Mouse (Mus musculus): Measurements from ENCODE around the gene Fn1. TPM values are rescaled to one million over a fixed set of nuclear protein-coding genes. Genes with fewer than 3 reads are reported as not detected.
A peak's percentile ranks its signal among the peaks of the same experiment; 100 is the strongest.

Fn1 gene
- 38.2 and 44.6 TPM in 2 replicates for polyA plus RNA-seq (2012; rRNA removed)

DNA sequence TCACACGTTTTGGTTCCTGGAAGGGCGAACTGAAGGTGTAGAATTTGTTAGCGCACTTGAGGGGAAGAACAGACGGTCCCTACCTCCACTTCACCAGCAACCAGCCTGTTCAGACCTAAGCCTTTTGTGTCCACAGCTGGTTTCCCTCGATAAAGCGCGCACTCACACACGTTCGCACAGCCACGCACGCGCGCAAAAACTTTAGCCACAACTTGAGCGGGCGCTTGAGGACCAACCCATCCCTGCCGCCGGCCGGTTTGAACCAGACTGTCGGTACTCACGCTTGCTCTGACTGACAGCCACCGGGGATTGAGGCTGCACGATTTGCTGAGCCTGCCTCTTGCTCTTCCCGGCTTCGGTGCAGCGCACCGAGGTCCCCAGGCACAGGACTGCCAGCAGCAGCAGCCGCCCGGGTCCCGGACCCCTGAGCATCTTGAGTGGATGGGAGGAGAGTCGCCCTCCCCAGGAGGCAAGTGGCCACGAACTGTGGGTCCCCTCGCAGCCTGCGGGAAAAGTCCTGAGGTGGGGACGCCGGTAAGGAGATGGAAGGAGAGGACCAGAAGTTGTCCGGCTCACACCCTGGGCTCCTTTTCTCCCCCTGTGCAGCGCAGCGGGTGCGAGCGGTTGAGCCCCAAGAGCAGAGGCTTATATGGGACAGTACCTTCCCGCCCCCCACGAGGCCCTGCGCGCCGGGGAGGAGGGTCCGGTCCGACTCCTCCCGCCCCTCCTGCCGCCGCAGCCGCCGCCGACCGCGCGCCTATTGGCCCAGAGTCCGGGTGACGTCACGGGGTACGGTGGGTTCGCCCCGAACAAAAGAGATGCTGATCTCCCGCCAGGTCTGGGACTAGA, at the start of gene Fn1:
Gene Fn1 (minus strand): TSS at position 650 of the 849 bp plus-strand sequence.
- no peak within 1 kb of the TSS for H3K27ac ChIP-seq (ENCODE audit: insufficient read depth, low read length)
- TF ChIP-seq CTCF (IDR thresholded peaks at IDR 0.05; ENCODE audit: extremely low read depth, insufficient read depth, low read length), result no peak
- 0 out of 2 replicates have a peak, but pooled peaks have one; percentile 17 for TF ChIP-seq POLR2A (IDR thresholded peaks at IDR 0.05; ENCODE audit: extremely low read depth, insufficient read depth, low read length)
- peak within 1 kb of the TSS; percentile 50 for H3K4me3 ChIP-seq (ENCODE audit: insufficient read depth, low read length)
- H3K4me1 ChIP-seq (ENCODE audit: control insufficient read depth, insufficient read depth, low read length), result no peaks in the 10 kb centered on the region

DNA sequence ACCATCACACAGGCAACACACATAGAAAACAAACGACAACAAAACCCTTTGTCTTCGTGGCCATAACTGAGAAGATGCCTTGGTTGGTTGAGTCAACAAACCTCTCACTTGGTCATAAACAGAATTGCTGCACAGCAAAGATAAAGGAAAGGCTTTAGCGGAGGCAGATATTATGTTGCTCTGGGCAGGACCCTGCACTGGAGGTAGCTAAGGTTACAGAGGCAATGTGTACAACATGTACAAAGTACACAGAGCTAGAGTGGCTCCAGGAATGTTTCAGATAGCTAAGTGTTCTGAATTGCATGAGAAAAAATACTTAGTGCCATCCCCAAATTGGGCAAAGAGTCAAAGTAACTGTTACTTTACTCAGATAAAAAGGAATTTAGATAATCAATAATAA, 43.1 kb upstream of the Fn1 start:
- H3K27ac ChIP-seq (ENCODE audit: insufficient read depth, low read length), result no peak overlapping the region
- no peaks in the 10 kb centered on the region for H3K4me1 ChIP-seq (ENCODE audit: control insufficient read depth, insufficient read depth, low read length)
- TF ChIP-seq POLR2A (IDR thresholded peaks at IDR 0.05; ENCODE audit: extremely low read depth, insufficient read depth, low read length), result no peak
- no peak overlapping the region for H3K4me3 ChIP-seq (ENCODE audit: insufficient read depth, low read length)

- TF ChIP-seq CTCF (IDR thresholded peaks at IDR 0.05; ENCODE audit: extremely low read depth, insufficient read depth, low read length) (no peak), POLR2A (IDR thresholded peaks at IDR 0.05; ENCODE audit: extremely low read depth, insufficient read depth, low read length) (no peak)
- H3K27ac ChIP-seq (ENCODE audit: insufficient read depth, low read length), result no peak overlapping the region
- H3K4me3 ChIP-seq (ENCODE audit: insufficient read depth, low read length), result no peak overlapping the region
- H3K4me1 ChIP-seq (ENCODE audit: control insufficient read depth, insufficient read depth, low read length), result no peaks in the 10 kb centered on the region
These were observed 38.7 kb upstream of the Fn1 start for GRCm38 (mm10) chr1:71691472-71692277.

DNA sequence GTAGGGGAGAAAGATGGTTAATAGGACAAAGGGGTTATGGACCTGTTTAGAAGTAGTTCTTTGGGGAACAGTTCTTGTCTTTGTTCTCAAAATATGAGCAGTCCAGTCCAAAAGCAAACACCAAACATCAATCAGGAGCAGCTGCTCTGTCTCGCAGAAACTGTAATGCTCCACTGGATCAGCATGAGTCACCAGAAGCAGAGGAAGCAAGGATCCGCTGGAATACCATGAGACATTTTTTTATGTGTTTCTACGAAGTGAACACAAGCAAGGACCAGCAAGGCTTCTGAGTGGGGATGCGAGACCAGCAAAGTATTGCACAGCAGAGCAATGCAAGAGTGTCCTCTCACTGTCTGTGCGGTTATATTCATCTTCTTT, 35.9 kb upstream of the Fn1 start:
- Histone ChIP-seq H3K4me1 (ENCODE audit: control insufficient read depth, insufficient read depth, low read length) (no peaks in the 10 kb centered on the region), H3K4me3 (ENCODE audit: insufficient read depth, low read length) (no peak overlapping the region), H3K27ac (ENCODE audit: insufficient read depth, low read length) (no peak overlapping the region)
- TF ChIP-seq POLR2A (IDR thresholded peaks at IDR 0.05; ENCODE audit: extremely low read depth, insufficient read depth, low read length), result no peak

DNA sequence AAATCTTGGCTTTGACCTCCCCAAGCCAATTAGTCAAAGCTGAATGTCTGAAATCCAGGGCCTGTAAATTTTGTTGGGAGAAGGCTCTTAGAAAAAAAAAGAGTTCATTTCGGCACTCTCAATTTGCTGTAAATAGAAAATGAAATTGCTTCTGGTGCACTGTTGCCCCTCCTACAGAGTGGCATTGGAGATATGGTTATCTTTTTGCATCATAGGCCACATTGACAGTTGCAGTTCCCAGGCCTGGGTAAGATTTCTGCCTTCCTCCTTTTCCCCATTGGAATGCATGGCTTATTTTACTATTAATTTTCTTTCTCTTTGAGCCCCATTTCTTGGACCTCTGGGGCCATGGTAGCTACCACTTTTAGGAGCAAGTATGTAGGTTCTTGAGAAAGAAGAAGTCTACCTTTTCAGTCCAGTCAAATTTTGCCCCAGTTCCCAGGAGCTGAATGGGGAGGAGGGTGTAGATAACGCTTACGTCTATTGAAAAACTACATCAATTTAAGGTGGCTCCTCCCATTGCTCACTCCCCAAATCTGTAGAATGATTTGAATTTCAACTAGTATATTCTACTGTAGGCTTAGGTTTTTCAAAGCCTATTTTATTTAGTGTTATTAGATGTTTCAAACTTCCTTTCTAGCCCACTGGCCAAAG, 35.4 kb upstream of the Fn1 start:
- H3K4me3 ChIP-seq (ENCODE audit: insufficient read depth, low read length), result no peak overlapping the region
- no peaks in the 10 kb centered on the region for H3K4me1 ChIP-seq (ENCODE audit: control insufficient read depth, insufficient read depth, low read length)
- H3K27ac ChIP-seq (ENCODE audit: insufficient read depth, low read length), result no peak overlapping the region
- TF ChIP-seq CTCF (IDR thresholded peaks at IDR 0.05; ENCODE audit: extremely low read depth, insufficient read depth, low read length), result no peak

- no peaks in the 10 kb centered on the region for H3K4me1 ChIP-seq (ENCODE audit: control insufficient read depth, insufficient read depth, low read length)
- no peak for TF ChIP-seq POLR2A (IDR thresholded peaks at IDR 0.05; ENCODE audit: extremely low read depth, insufficient read depth, low read length)
- no peak for TF ChIP-seq CTCF (IDR thresholded peaks at IDR 0.05; ENCODE audit: extremely low read depth, insufficient read depth, low read length)
- no peak overlapping the region for H3K27ac ChIP-seq (ENCODE audit: insufficient read depth, low read length)
- H3K4me3 ChIP-seq (ENCODE audit: insufficient read depth, low read length), result no peak overlapping the region
These were observed 33.8 kb upstream of the Fn1 start for GRCm38 (mm10) chr1:71686791-71687190.

GRCm38 (mm10) chr1:71683736-71684135, 30.7 kb upstream of the Fn1 start:
- TF ChIP-seq POLR2A (IDR thresholded peaks at IDR 0.05; ENCODE audit: extremely low read depth, insufficient read depth, low read length), result no peak
- no peak for TF ChIP-seq CTCF (IDR thresholded peaks at IDR 0.05; ENCODE audit: extremely low read depth, insufficient read depth, low read length)
- no peak overlapping the region for H3K27ac ChIP-seq (ENCODE audit: insufficient read depth, low read length)
- H3K4me1 ChIP-seq (ENCODE audit: control insufficient read depth, insufficient read depth, low read length), result no peaks in the 10 kb centered on the region
- no peak overlapping the region for H3K4me3 ChIP-seq (ENCODE audit: insufficient read depth, low read length)

- H3K4me3 ChIP-seq (ENCODE audit: insufficient read depth, low read length), result no peak overlapping the region
- no peak overlapping the region for H3K27ac ChIP-seq (ENCODE audit: insufficient read depth, low read length)
- H3K4me1 ChIP-seq (ENCODE audit: control insufficient read depth, insufficient read depth, low read length), result no peaks in the 10 kb centered on the region
- no peak for TF ChIP-seq CTCF (IDR thresholded peaks at IDR 0.05; ENCODE audit: extremely low read depth, insufficient read depth, low read length)
- no peak for TF ChIP-seq POLR2A (IDR thresholded peaks at IDR 0.05; ENCODE audit: extremely low read depth, insufficient read depth, low read length)
These were observed 29.3 kb upstream of the Fn1 start for GRCm38 (mm10) chr1:71682194-71682715.

DNA sequence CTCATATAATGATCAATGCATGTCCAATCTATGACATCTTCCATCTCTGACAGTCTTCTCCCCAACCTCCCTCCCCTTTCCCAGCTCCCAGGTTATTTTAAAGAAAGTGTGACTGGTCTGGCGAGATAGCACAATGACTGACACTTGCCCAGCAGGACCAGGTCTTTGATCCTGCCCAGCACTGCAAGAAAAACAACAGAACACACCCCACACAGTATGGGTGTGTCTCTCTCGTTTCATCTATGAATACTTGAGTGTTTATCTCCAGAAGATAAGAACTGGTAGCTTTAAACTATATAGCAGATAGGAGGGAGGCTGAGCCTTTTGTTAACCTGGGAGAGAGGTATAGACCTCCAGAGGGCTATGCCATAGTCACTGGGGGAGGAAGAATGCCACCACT, 28.3 kb upstream of the Fn1 start:
- Histone ChIP-seq H3K27ac (ENCODE audit: insufficient read depth, low read length) (no peak overlapping the region), H3K4me3 (ENCODE audit: insufficient read depth, low read length) (no peak overlapping the region), H3K4me1 (ENCODE audit: control insufficient read depth, insufficient read depth, low read length) (no peaks in the 10 kb centered on the region)
- no peak for TF ChIP-seq POLR2A (IDR thresholded peaks at IDR 0.05; ENCODE audit: extremely low read depth, insufficient read depth, low read length)
- TF ChIP-seq CTCF (IDR thresholded peaks at IDR 0.05; ENCODE audit: extremely low read depth, insufficient read depth, low read length), result no peak
